Mouse (Mus musculus) embryo, embryonic 10.5 days (tissue): ENCODE data around the gene Cadm4.
"Not testable (repeated sequence)": the region's sequence is repeated elsewhere in the genome, so short reads cannot be mapped to it uniquely, and the experiment has no call there.

Experiments used
- DNase-seq: peaks from one replicate; pipeline ENCODE4 v3.0.0-alpha.2; 2015; ENCODE audit warnings: low spot score

Gene Cadm4

GRCm38 (mm10) chr7:24504004-24504403, 22.2 kb downstream of the Cadm4 start:
- DNase-seq = no peak

- peak; percentile 56 for DNase-seq
These were observed 23.0 kb downstream of the Cadm4 start for GRCm38 (mm10) chr7:24504868-24505267.

GRCm38 (mm10) chr7:24505447-24506064, 23.7 kb downstream of the Cadm4 start:
- DNase-seq = peak; percentile 24

- DNase-seq = peak; percentile 20
These were observed 24.2 kb downstream of the Cadm4 start for GRCm38 (mm10) chr7:24506065-24506459.

- DNase-seq = no peak
These were observed 24.6 kb downstream of the Cadm4 start for GRCm38 (mm10) chr7:24506476-24506837.

GRCm38 (mm10) chr7:24506838-24507725, 25.3 kb downstream of the Cadm4 start, which contains the start of gene Zfp428:
Zfp428 (plus strand) TSS chr7:24507006.
- peak; percentile 96 for DNase-seq

GRCm38 (mm10) chr7:24507726-24508114, 25.9 kb downstream of the Cadm4 start:
- DNase-seq = no peak

- no peak for DNase-seq
These were observed 30.5 kb downstream of the Cadm4 start, which contains the start of gene AC161166.1 for GRCm38 (mm10) chr7:24512355-24512754. AC161166.1 (minus strand) TSS chr7:24512455.

- peak; percentile 45 for DNase-seq
These were observed 34.5 kb downstream of the Cadm4 start for GRCm38 (mm10) chr7:24516319-24516718.

- no peak for DNase-seq
These were observed 35.3 kb downstream of the Cadm4 start for GRCm38 (mm10) chr7:24517077-24517476.

GRCm38 (mm10) chr7:24517654-24518053, 35.8 kb downstream of the Cadm4 start:
- no peak for DNase-seq

- no peak for DNase-seq
These were observed 37.3 kb downstream of the Cadm4 start for GRCm38 (mm10) chr7:24519130-24519529.

- not testable (repeated sequence) for DNase-seq
These were observed 38.2 kb downstream of the Cadm4 start for GRCm38 (mm10) chr7:24520054-24520453.

- no peak for DNase-seq
These were observed 41.0 kb downstream of the Cadm4 start for GRCm38 (mm10) chr7:24522805-24523204.

GRCm38 (mm10) chr7:24523723-24524122, 41.9 kb downstream of the Cadm4 start:
- no peak for DNase-seq

GRCm38 (mm10) chr7:24524978-24525377, 43.2 kb downstream of the Cadm4 start:
- no peak for DNase-seq

- no peak for DNase-seq
These were observed 44.0 kb downstream of the Cadm4 start for GRCm38 (mm10) chr7:24525686-24526420.

GRCm38 (mm10) chr7:24528861-24529260, 47.0 kb downstream of the Cadm4 start:
- no peak for DNase-seq

GRCm38 (mm10) chr7:24529580-24529979, 47.8 kb downstream of the Cadm4 start:
- no peak for DNase-seq

- DNase-seq = peak; percentile 100
These were observed 48.5 kb downstream of the Cadm4 start, which contains the start of gene Irgq for GRCm38 (mm10) chr7:24530062-24530931. Irgq (plus strand) TSS chr7:24530689.

- peak; percentile 86 for DNase-seq
These were observed 49.6 kb downstream of the Cadm4 start for GRCm38 (mm10) chr7:24531211-24531971.
